Comparison of ENCODE assay signal across 9 mouse cellular contexts in genomic region chr9:62726472-62726871, GRCm38 (mm10). TPM values are rescaled to one million over a fixed set of nuclear protein-coding genes. Genes with fewer than 3 reads are reported as not detected.
A peak's percentile ranks its signal among the peaks of the same experiment; 100 is the strongest.
DNase-seq lines count a peak whose midpoint lies in the region; ATAC-seq and TF ChIP-seq lines count a peak whose summit lies in the region.
"Had no signal": no experiment of that assay in that cellular context is flagged by ENCODE, and none has a peak within 500 bp of the region (broad histone marks: within the 10 kb centered on the region; RNA-seq: fewer than 3 reads in every experiment).

No protein-coding gene starts in this region.

- H3K79me2 ChIP-seq in C2C12 (ENCODE audit: control insufficient read depth, insufficient read depth), result no peaks in the 10 kb centered on the region

- H3K9ac ChIP-seq in limb, embryonic 11.5 days (ENCODE audit: low read length), result no peak overlapping the region

- no peaks in the 10 kb centered on the region for H3K27me3 ChIP-seq in C2C12 (ENCODE audit: control insufficient read depth, insufficient read depth, insufficient read length)
- H3K27me3 ChIP-seq in limb, embryonic 11.5 days (ENCODE audit: control insufficient read depth, insufficient read depth, low read length), result no peaks in the 10 kb centered on the region

- no peak overlapping the region for H3K27ac ChIP-seq in layer of hippocampus, adult 2 months
- H3K27ac ChIP-seq in limb, embryonic 11.5 days (replicated peaks; ENCODE audit: low read depth, low read length), result no peak overlapping the region

- H3K36me3 ChIP-seq in C2C12 (ENCODE audit: control insufficient read depth, insufficient read depth), result no peaks in the 10 kb centered on the region
- H3K36me3 ChIP-seq in limb, embryonic 11.5 days (ENCODE audit: control insufficient read depth, insufficient read depth, low read length), result no peaks in the 10 kb centered on the region

- TF ChIP-seq CTCF in layer of hippocampus, adult 2 months (conservative IDR thresholded peaks at IDR 0.05), result peak; percentile 68
- TF ChIP-seq CTCF in C2C12 (IDR thresholded peaks at IDR 0.05; ENCODE audit: control insufficient read depth, insufficient read depth, insufficient read length), result peak; percentile 53

- 58% methylated on average over 6 of the region's 6 CpGs for WGBS in limb, embryonic 11.5 days

- no peak overlapping the region for H3K4me2 ChIP-seq in limb, embryonic 11.5 days (ENCODE audit: low read depth, severe bottlenecking)

- ATAC-seq in limb, embryonic 11.5 days (ENCODE audit: insufficient number of reproducible peaks, low FRiP score, low TSS enrichment, low read depth), result no peak

- DNase-seq in layer of hippocampus, adult 2 months (ENCODE audit: low spot score in 2 of 2), result peak in 1 of 2 experiments; percentile 29
- no peak for DNase-seq in layer of hippocampus, adult 18-20 months (ENCODE audit: low spot score in 2 of 2)
- peak; percentile 24 for DNase-seq in MEL-GATA-1-ER (ENCODE audit: extremely low read depth, low read depth)
- peak; percentile 62 for DNase-seq in limb, embryonic 11.5 days (ENCODE audit: low spot score)
- no peak for DNase-seq in frontal cortex, postnatal 36 days (ENCODE audit: low spot score in 2 of 2)
- no peak for DNase-seq in natural killer cell, adult 2 months (ENCODE audit: low spot score in 2 of 2)
- DNase-seq: cerebellum, adult 2 months; kidney, postnatal 14 days had no signal

- no peak overlapping the region for H3ac ChIP-seq in C2C12 (ENCODE audit: control insufficient read depth, insufficient read length, low read depth)

- H3K79me3 ChIP-seq in C2C12 (ENCODE audit: low read depth), result no peaks in the 10 kb centered on the region

- no peak overlapping the region for H3K4me3 ChIP-seq in layer of hippocampus, adult 2 months
- H3K4me3 ChIP-seq in C2C12 (ENCODE audit: insufficient read depth, poor library complexity, severe bottlenecking), result no peak overlapping the region
- H3K4me3 ChIP-seq in limb, embryonic 11.5 days (ENCODE audit: low read depth, low read length), result no peak overlapping the region

- peaks cover 37% of the 10 kb centered on the region for H3K4me1 ChIP-seq in limb, embryonic 11.5 days (ENCODE audit: control insufficient read depth, insufficient read depth, low read length)

- no peaks in the 10 kb centered on the region for H3K9me3 ChIP-seq in limb, embryonic 11.5 days (ENCODE audit: control insufficient read depth, low read length)

TF ChIP-seq in C2C12, 6 proteins besides CTCF, POLR2A, EP300 and RAD21:
- no peak for TF ChIP-seq MYOG (IDR thresholded peaks at IDR 0.05; ENCODE audit: control insufficient read depth, extremely low read depth, insufficient read length)
- no peak for TF ChIP-seq MYOD1 (IDR thresholded peaks at IDR 0.05; ENCODE audit: control insufficient read depth, insufficient read length, low read depth)
- no peak for TF ChIP-seq MAX (IDR thresholded peaks at IDR 0.05)
- no peak for TF ChIP-seq FOSL1 (IDR thresholded peaks at IDR 0.05; ENCODE audit: insufficient read depth, low read length, poor library complexity, severe bottlenecking)
- no peak for TF ChIP-seq USF1 (IDR thresholded peaks at IDR 0.05; ENCODE audit: low read depth)
- TF ChIP-seq CEBPB (IDR thresholded peaks at IDR 0.05; ENCODE audit: low read depth), result no peak
TF ChIP-seq in C2C12: peak in this region for 0.

RNA-seq across cellular contexts. Expression of gene Itga11, which starts 48.8 kb away (rescaled TPM):
- 1 to 10 TPM; 4.5 to 5.3 TPM for total RNA-seq in layer of hippocampus, adult 2 months (2021)
- total RNA-seq in layer of hippocampus, adult 18-20 months (2021), result 1 to 10 TPM; 3.2 to 4.3 TPM
- 0.14 TPM for polyA plus RNA-seq in C2C12 (2012; fragmentation: generic; extraction: Trizol)
- 3.5 and 4.2 TPM in 2 replicates for polyA plus RNA-seq in limb, embryonic 11.5 days (2014; fragmentation: Nextera tagmentation; extraction: Ambion mirVana)

Comparison
In these comparisons a context has a peak if more than half of its experiments do, and no peak if none do; other contexts are left out.
1. DNase-seq: peak in MEL-GATA-1-ER (single experiment) and limb, embryonic 11.5 days (single experiment); none in layer of hippocampus, adult 18-20 months (0 of 2), frontal cortex, postnatal 36 days (0 of 2) and natural killer cell, adult 2 months (0 of 2).